Mouse (Mus musculus) thymus, adult 18-20 months (tissue): ENCODE data around the gene U2surp.

Experiments
- DNase-seq, 2 experiments: peaks; one replicate each; pipeline ENCODE4 v3.0.0; 2022; ENCODE audit warnings: mixed read lengths in 2 of 2

U2surp gene

DNA sequence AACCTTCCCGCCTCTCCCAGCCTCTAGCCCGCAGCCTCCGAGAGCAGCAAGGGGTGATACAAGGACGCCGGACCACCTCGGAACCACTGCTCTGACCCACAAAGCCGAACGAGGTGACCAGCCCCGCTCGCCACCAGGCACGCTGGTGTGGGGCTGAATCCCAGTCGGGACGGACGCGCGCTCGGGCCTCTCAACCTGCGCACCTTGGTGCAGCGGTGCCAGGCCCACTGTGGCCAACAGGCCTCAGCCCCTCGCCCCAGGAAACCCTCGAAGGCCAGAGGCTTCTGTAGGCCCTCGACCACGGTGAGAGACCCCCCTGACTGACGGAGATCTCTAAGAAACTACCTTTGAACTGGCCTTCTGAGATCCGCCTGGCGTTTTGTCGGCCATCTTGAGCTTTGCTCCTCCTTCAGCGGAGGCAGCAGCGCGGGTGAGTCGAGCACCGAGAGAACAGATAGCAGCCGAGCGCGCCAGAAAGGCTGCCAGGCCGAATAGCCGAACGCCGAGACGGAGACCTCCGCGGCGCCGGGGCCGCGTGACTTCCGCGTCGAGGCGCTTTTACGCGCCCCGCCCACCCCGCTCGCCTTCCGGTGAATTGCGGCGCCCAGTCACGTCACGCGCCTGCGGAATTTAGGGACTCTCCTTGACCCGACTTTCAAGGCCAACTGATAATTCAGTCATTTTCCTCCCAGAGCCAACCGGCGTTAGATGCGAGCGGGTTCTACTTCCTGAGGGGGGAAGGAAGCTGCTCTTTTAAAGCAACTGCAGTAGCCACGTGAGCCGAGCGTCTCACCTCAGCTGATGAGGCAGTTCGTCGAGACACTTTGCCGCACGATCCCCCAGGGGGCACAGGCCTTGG is at the start of gene U2surp:
U2surp (minus strand) TSS at position 525 of the 859 bp plus-strand sequence.
- DNase-seq: peak; percentile 90 to 92

DNA sequence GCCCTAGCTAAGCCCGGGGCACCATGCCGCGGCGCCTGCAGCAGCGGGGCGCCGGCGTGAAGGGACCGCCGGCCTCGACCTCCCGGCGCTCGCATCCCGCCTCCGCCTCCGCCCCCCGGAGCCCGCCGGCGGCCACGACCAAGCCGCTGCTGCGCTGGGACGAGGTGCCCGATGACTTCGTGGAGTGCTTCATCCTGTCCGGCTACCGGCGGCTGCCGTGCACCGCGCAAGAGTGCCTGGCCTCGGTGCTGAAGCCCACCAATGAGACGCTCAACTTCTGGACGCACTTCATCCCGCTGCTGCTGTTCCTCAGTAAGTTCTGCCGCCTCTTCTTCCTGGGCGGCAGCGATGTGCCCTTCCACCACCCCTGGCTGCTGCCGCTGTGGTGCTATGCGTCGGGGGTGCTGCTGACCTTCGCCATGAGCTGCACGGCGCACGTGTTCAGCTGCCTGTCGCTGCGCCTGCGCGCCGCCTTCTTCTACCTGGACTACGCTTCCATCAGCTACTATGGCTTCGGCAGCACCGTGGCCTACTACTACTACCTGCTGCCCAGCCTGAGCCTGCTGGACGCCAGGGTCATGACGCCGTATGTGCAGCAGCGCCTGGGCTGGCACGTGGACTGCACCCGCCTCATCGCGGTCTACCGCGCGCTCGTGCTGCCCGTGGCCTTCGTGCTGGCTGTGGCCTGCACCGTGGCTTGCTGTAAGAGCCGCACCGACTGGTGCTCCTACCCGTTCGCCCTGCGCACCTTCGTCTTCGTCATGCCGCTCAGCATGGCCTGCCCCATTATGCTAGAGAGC is 48.3 kb upstream of the U2surp start:
- DNase-seq: no peak

DNA sequence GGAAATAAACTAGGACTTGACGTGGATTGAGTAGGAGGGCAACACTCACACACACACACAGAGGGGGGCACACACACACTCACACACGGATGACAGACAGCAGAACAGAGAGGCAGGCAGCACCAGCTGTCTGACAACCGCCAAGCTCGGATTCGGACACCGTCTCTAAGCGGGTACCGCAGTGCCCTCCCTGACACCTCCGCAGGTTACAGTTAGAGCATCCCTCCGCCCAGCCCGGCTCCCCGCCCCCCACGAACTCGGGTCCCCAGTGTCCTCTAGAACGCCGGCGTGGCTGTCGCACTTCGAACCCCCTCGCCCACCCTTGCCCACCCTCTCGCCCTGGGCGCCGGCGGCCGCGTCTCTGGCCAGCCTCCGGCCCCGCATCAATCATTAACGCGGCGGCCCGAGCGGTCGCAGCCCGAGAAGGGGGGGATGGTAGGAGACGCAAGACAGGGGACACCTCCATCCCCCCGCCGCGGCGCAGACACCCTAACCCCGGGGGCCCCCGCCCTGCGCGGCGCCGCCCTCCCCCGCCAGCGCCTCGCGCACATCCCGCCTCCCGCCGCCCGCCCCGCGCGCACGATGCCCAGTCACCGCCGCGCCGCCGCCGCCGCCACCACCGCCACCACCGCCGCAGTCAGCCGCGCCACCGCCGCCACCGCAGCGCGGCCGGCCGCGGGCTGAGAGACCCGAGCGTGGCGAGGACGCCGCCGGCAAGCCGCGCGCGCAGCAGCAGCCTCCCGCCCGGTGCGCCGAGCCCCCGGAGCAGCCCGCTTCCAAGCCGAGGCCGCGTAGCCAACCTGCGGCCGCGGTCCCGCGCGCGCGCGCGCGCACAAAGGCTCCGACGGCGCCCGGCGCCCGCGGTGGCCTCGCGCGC is 47.5 kb upstream of the U2surp start, which contains the start of gene Paqr9:
Paqr9 (plus strand) TSS at position 599 of the 877 bp plus-strand sequence.
- DNase-seq: no peak

DNA sequence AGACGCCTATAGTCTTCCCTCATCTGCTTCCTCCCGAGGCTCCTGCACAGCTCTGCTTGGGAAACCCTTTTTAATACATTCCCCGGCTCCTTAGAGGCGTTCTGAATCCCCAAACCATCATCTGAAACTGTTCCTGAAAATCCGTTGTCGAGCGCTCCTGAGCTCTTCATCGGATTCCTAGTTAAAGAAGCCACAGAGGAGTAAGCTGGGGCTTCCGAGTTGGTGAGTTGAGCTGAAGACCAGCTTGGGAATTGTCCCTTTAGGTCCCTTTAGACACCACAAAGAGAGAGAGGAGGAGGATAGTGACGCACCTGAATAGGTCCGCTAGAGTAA is 46.9 kb upstream of the U2surp start:
- no peak for DNase-seq

DNA sequence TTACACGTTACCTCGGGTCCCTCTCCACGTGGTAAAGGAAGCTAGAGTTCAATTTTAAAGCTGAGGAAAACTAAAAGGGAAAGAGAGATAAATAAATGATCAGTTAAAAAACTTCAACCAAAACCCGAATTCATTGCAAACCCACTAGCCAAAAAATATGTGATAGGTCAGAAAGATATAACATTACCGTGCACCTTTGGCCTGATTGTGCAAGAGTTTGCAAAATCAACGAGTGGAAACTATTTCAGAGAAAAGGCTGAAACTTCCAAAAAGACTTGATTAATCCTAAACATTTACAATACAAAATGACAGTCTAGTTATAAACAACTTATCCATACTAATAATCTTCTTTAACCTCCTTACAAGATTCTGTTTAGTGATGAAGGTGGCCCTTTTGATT is 45.9 kb upstream of the U2surp start:
- DNase-seq: no peak

DNA sequence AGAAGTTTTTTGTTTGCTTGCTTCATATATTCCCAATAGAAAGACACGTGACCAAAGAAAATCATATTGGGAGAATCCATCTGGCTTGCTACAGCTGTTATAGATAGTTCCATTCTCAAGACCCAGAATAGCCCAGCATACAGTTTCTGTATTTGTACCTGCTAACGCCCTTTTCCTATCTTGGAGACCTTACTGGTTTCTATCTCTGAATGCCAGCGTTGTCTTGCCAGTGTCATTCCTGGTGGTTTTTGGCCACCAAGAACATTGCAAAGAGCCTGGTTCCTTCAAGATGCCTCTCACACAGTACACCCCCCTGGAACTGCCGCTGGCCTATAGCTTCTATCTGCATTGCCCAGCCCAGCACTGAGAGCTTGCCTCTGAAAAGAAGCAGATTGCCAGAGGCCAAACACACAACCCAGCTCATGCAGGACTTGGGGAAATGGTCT is 44.3 kb upstream of the U2surp start:
- no peak for DNase-seq

DNA sequence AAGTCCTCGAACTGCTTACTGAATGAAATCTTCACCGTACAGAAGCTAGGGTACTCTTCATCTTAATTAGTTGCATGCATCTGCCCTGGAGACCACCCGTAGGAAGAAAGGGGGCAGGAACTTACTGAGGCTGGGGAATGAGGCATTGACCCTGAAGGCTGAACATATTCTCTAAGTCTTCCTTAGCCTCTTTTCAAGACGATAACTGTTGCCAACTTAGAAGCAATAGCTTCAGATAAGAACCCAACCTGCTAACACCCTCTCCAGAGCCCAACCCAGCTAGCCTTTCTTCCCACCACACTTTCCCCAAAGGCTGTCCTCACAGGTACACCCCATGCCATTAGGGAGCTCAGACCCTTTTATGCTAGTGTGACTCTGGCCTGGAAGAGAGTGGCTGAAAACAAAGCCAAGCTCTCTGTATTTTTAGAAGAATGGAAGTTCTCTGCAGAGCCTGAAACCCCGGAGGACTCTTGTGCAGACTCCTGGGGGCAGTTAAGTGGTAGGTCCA is 43.5 kb upstream of the U2surp start:
- no peak for DNase-seq

DNA sequence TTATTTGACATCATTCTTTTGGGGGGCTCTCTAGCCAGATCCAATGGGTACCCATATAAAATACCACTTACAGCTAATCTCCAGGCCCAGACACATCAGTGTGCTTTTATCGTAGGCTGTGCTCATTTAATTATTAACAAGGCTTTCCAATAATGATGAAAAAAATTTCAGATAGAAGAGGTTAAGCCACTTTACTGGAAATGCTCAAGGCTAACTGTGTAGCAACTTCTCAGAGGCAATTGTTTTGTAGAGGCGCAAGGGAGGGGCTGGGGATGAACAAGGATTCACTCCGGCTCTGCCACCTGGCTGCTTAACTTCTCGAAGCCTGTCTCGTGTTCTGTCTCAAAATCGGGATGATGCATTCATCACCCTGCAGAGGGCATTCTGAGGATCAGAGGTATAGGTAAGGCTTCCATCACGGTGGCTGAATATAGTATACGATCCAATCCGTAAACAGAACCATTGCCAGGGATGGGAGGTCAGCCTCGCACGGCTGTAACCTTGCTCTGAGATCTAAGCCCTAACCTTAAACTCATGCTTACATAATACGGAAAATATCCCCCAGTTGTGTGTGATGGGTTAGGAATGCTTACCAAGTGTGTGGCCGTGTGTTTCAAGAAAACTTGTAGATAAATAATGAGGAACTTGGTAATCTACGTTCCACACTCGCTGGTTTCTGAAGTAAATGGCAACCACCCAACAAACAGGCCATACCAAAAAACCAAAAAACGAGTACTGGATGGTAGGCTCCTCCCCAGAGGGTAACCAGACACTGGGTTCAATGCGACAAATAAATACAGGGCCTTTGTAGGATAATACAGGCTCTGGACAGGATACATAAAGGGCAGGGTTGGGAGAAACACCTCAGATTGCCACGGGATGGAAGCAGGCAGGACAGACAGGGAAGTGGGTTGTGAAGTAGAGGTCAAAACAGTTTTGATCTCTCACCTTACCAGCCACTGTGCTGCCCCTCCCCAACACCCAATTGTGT is 42.7 kb upstream of the U2surp start:
- DNase-seq: no peak

DNA sequence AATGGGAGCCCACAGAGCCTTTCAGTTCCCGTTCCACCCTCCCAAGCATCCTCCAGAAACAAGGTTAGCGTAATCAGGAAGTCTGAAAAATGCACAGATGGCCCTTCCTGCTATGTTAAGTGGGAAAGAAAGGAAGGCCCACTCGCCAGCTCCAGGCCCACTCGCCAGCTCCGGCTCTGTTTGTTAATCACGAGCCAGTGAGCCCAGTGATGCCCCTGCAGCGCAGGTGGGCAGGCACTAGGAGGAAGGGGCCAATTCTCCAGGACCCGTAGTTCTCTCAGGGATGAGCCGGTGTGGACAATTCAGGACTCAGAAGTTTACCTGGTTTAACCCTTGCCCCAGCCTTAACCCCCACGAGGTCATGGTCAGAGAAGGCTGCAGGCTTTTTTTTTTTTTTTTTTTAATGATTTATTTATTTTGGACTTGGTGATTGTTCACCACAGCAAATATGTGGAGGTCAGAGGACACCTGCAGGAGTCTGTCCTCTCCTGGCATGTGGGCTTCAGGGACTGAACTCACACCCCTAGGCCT is 40.4 kb upstream of the U2surp start:
- DNase-seq: no peak

DNA sequence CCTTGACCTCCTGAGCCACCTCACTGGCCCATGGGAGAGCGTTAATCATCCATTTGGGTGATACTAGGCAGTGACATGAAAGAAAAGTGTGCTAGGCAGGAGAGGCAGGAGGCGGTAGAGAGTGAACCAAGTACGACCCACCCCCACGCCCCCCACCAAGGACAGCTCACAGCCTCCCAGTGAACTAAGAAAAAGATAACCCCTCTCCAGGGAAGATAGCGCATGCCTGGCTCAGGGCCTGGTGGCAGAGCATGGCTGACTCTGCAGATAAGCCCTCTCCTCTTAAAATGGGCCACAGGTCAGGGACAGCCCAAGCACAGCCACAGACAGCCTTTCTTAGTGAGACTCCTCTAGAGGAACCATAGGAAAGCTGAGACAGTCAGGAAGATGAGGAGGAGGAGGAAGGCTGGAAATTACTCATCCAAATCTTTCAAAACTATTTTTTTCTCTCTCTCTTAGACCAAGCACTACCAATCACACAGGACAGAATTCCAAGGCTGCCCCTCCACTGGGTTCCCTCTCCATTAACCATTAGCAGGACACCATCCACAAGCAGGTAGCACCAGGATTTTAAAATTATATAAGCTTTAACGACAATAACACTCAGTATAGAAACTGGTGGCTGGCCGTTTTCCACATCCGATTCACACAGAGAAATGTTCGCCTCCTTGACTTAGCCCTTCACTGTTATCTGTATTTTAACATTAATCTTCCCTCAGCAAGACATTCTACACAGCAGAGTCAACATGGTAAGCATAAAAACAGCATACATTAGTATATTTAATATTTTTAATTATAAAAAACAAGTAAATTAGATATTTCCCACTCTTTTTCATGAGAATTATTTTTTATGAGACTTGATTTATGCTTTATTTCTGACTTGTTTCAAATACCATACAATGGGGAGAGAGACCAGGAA is 39.3 kb upstream of the U2surp start:
- DNase-seq: no peak

DNA sequence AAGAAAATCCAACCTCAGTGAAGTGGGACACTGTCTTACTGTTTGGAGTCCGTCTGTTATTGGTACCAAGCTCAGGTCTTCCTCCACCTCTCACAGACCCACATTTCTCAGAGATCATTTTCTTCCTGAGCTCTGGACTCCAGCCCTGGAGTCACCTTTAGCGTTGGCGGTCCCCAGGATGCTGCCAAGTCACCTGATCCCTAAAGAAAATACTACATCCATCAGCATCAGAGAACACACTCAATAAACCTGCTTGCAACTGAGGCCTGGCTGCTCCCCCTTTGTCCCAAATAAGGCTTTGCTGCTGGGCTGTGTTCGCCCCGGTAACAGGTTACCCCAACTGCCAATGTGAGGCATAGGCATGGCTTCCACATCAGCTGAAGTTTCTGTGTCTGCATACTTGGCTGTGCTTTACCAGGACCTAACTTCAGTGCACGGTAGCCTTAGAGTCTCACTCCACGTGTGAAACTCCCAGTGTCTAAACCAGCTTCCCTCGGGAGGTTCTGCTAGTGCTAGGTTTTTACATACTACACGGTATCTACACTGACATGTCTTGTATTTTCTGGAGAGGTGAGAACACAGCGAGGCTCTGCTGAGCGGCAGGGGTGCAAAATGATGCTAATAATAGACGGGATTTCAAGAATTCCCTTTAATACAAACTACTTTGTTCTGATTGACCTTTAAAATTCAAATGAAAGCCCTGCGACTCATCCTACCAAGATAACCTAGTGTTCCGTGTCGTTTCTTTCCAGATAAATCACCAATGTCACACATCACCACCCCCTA is 38.0 kb upstream of the U2surp start:
- DNase-seq: no peak

DNA sequence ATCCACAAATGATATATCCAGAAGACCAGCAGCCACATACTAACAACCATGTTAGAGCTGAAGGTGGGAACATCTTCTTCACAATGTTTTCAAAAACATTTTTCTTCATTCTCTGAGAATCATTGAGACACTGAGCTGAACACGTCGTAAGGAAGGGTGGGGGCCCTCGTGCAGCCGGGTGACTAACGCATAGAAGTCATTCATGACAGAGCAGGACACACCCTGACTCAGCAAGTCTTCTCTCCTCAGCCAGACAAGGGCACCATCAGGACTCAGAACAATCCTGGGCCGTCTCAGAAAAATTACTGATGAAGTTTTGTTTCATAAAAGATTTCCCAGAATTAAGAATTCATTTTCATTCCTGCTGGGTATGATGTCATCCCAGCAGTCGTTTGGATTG is 34.9 kb upstream of the U2surp start:
- DNase-seq: no peak

DNA sequence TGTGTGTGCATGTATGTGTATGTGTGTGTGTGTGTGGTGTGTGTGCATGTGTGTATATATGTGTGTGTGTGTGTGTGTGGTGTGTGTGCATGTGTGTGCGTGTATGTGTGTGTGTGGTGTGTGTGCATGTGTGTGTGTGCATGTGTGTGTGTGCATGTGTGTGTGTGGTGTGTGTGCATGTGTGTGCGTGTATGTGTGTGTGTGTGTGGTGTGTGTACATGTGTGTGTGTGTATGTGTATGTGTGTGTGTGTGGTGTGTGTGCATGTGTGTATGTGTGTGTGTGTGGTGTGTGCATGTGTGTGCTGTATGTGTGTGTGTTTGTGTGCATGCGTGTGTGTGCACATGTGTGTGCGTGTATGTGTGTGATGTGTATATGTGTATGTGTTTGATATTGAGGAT is 32.8 kb upstream of the U2surp start:
- no peak for DNase-seq

DNA sequence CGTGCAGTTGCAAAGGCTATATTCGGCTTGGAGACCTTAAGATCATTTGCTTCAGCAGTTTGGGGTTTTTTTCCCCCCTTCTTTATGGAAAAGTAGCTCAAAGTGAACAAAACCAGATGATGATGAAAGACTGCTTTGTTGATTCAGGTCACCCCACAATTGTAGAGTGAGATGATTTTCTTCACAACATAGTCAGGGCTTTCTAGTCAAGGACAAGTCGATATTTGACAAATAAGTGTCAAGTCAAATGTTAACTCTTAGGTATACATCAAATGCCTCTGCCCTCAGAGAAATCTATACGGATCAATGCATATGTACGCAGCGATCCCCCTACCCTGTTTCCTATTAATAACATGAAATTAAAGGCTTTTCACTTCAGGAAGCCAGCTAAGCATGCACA is 30.7 kb upstream of the U2surp start:
- no peak for DNase-seq

DNA sequence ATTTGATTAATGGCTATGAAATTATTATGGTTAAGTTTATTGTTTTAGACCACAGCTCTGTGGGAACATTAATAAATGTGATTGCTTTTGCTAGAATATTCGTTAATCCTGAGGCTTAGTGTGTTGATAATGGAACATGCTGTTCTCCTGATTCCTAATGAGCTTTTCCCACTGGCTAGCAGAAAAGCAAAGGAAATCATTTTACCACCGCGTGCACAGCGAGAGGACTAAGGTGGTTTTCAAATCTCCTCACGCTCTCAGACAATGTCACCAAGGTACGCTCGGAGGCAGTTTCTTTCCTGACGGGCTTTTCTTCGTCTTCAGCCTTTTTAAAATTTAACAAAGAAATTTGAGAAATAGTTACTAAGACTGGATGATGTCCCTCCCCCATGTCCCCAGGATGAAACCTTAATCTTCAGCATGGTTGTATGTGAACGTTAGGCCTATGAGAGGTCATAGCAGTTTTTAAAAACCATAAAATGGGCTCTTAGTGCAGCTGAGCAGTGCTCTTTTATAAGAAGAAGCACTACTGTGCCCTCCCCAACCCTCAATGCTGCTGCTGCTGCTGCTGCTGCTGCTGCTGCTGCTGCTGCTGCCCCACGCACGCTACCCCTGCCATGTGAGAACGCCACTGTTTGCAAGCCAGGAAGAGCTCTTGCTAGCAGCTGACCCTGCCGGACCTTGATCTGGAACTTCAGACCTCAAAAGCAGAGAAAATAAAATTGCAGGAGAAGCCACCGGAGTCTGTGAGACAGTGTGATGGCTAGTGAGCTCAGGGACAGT is 30.0 kb upstream of the U2surp start:
- DNase-seq: no peak

DNA sequence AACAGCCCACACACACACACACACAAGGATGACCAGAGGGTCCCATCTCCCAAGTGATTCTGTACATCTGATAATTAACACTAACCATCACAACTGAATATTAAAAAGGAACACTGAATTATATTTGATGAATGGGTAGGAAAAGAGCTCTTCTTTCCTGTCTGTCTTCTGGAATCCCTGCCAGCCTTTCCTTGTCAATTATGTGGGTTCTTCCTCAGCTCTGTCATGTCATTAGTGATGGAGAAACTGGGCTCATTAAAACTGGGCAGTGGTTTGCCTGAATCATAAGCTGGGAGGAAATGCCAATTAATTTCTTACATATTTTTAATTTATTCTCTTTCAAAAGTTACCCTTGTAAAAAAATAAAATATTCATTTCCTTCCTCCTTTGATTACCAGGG is 29.4 kb upstream of the U2surp start:
- DNase-seq: no peak

DNA sequence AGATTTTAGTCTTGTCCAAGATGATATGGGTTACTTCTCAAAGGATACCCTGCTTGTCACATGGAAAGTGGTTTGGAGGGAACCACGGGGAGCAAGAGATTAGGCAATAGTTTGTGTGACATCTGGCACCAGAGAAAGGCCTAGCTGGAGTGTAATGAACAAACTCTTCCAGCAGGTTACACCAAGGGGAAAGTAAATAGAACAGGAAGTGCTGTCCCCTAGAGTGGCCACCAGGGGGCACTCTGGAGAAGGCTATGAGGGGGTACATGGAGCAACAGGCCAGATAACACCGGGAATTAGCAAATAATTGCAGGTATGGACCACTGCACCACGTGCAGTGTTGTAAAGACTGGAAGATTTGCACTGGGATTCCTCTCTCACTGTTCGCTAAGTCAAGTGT is 28.7 kb upstream of the U2surp start:
- peak in 1 of 2 experiments; percentile 9 for DNase-seq

DNA sequence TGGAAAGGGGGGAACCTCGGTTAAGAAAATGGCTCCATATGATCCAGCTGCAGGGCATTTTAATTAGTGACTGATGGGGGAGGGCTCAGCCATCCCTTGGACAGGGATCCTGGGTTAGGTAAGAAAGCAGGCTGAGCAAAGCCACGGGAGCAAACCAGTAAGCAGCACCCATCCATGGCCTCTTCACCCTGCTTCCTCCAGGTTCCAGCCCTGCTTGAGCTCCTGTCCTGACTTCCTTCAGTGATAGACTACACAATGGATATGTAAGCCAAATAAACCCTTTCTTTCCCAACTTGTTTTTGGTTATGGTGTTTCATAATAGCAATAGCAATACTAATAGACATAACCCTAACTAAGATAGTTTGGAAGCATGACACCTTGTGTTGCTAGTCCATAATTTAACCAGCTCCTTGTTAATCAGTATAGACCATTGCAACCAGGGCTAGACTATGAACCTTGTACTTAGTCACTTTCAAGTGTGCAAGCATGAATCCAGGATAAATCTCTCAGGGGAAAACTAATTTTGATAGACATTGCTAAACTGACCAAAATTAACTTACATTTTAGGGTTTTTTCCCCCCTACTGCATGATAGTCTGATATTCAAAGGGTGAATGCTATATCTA is 27.5 kb upstream of the U2surp start:
- DNase-seq: no peak
